Mouse (Mus musculus): ENCODE measurements around the gene Srr.

- TF ChIP-seq CTCF (IDR thresholded peaks at IDR 0.05; ENCODE audit: control insufficient read depth, insufficient read depth, insufficient replicate concordance, low read depth, low read length) = no peak
- no peak for TF ChIP-seq POLR2A (IDR thresholded peaks at IDR 0.05; ENCODE audit: control insufficient read depth, low read depth, low read length)
Observed at GRCm38 (mm10) chr11:74957600-74957999, 31.9 kb upstream of the Srr start.
